Mouse (Mus musculus): ENCODE results near the gene Dcdc2c.

DNA sequence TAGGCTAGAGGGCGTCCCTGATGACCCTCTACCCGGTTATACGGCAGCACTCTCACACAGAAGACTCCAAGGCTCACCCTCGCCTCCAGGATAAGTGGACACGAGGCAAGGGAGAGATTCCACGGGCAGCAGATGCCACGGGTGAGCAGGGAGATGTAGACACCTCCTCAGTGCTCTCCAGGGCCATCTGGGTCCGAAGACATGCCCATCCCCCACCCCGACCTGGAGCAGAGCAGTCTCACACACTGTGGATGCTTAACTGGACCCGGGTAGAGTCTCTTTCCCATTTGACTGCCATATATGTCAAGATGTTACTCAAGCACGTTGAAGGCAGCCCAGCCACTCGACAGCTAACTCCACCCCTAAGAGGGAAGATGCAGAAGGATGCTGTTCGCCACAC is 38.2 kb upstream of the Dcdc2c start:
- no peak for TF ChIP-seq POLR2A (IDR thresholded peaks at IDR 0.05; ENCODE audit: low read depth, low read length)
- no peak for TF ChIP-seq CTCF (IDR thresholded peaks at IDR 0.05; ENCODE audit: borderline replicate concordance, insufficient read depth, low read length)
